Mouse (Mus musculus): Measurements from ENCODE around the gene Galntl6.

The Galntl6 gene

GRCm38 (mm10) chr8:58258577-58259315 lies 653.7 kb downstream of the Galntl6 start:
- DNase-seq (ENCODE audit: low spot score in 2 of 2), result no peak

GRCm38 (mm10) chr8:58253620-58254019 lies 658.8 kb downstream of the Galntl6 start:
- DNase-seq (ENCODE audit: low spot score in 2 of 2), result no peak

GRCm38 (mm10) chr8:58244830-58245229 lies 667.6 kb downstream of the Galntl6 start:
- no peak for DNase-seq (ENCODE audit: low spot score in 2 of 2)

GRCm38 (mm10) chr8:58234220-58234619 lies 678.2 kb downstream of the Galntl6 start:
- DNase-seq (ENCODE audit: low spot score in 2 of 2), result no peak

- DNase-seq (ENCODE audit: low spot score in 2 of 2), result no peak
Observed at GRCm38 (mm10) chr8:58228725-58229124, 683.7 kb downstream of the Galntl6 start.

GRCm38 (mm10) chr8:58217885-58218284 lies 694.6 kb downstream of the Galntl6 start:
- no peak for DNase-seq (ENCODE audit: low spot score in 2 of 2)

GRCm38 (mm10) chr8:58189694-58190093 lies 722.7 kb downstream of the Galntl6 start:
- no peak for DNase-seq (ENCODE audit: low spot score in 2 of 2)

GRCm38 (mm10) chr8:58146961-58147360 lies 765.5 kb downstream of the Galntl6 start:
- peak; percentile 19 to 22 for DNase-seq (ENCODE audit: low spot score in 2 of 2)

GRCm38 (mm10) chr8:58086733-58087132 lies 825.7 kb downstream of the Galntl6 start:
- DNase-seq (ENCODE audit: low spot score in 2 of 2), result no peak

- peak in 1 of 2 experiments; percentile 38 for DNase-seq (ENCODE audit: low spot score in 2 of 2)
Observed at GRCm38 (mm10) chr8:58084931-58085330, 827.5 kb downstream of the Galntl6 start.

- DNase-seq (ENCODE audit: low spot score in 2 of 2), result peak in 1 of 2 experiments; percentile 7
Observed at GRCm38 (mm10) chr8:58081715-58082114, 830.7 kb downstream of the Galntl6 start.

- DNase-seq (ENCODE audit: low spot score in 2 of 2), result no peak
Observed at GRCm38 (mm10) chr8:58074611-58075010, 837.8 kb downstream of the Galntl6 start.

GRCm38 (mm10) chr8:58073733-58074132 lies 838.7 kb downstream of the Galntl6 start:
- no peak for DNase-seq (ENCODE audit: low spot score in 2 of 2)

GRCm38 (mm10) chr8:58032271-58032670 lies 880.2 kb downstream of the Galntl6 start:
- no peak for DNase-seq (ENCODE audit: low spot score in 2 of 2)

GRCm38 (mm10) chr8:58025558-58025957 lies 886.9 kb downstream of the Galntl6 start:
- DNase-seq (ENCODE audit: low spot score in 2 of 2), result no peak

GRCm38 (mm10) chr8:58025094-58025493 lies 887.3 kb downstream of the Galntl6 start:
- no peak for DNase-seq (ENCODE audit: low spot score in 2 of 2)

- DNase-seq (ENCODE audit: low spot score in 2 of 2), result no peak
Observed at GRCm38 (mm10) chr8:58023426-58024176, 888.8 kb downstream of the Galntl6 start.

GRCm38 (mm10) chr8:57989428-57990171 lies 922.8 kb downstream of the Galntl6 start:
- no peak for DNase-seq (ENCODE audit: low spot score in 2 of 2)

GRCm38 (mm10) chr8:57977372-57977771 lies 935.1 kb downstream of the Galntl6 start:
- DNase-seq (ENCODE audit: low spot score in 2 of 2), result no peak

GRCm38 (mm10) chr8:57974093-57974492 lies 938.3 kb downstream of the Galntl6 start:
- no peak for DNase-seq (ENCODE audit: low spot score in 2 of 2)

GRCm38 (mm10) chr8:57972832-57973231 lies 939.6 kb downstream of the Galntl6 start:
- DNase-seq (ENCODE audit: low spot score in 2 of 2), result no peak

GRCm38 (mm10) chr8:57966676-57967075 lies 945.8 kb downstream of the Galntl6 start:
- no peak for DNase-seq (ENCODE audit: low spot score in 2 of 2)
